Mouse (Mus musculus): ENCODE measurements at regions not wholly inside any gene's neighbourhood (a gene's known extent, or its start where the extent isn't known, plus 50 kb on each side); places are given as distances from the start of the nearest gene placed in this dataset.
"Not testable (repeated sequence)": the region's sequence is repeated elsewhere in the genome, so short reads cannot be mapped to it uniquely, and the experiment has no call there.

- no peak for DNase-seq (ENCODE audit: low read depth, low spot score)
These were observed 169.1 kb upstream of the Col8a1 start for GRCm38 (mm10) chr16:57923447-57924129.

GRCm38 (mm10) chr16:57924130-57924495, 169.6 kb upstream of the Col8a1 start:
- DNase-seq (ENCODE audit: low read depth, low spot score) = no peak

- DNase-seq (ENCODE audit: low read depth, low spot score) = no peak
These were observed 173.3 kb upstream of the Col8a1 start for GRCm38 (mm10) chr16:57927816-57928215.

- DNase-seq (ENCODE audit: low read depth, low spot score) = no peak
These were observed 173.8 kb upstream of the Col8a1 start for GRCm38 (mm10) chr16:57928301-57928700.

- DNase-seq (ENCODE audit: low read depth, low spot score) = no peak
These were observed 174.7 kb upstream of the Col8a1 start for GRCm38 (mm10) chr16:57929151-57929764.

- DNase-seq (ENCODE audit: low read depth, low spot score) = no peak
These were observed 190.9 kb upstream of the Col8a1 start for GRCm38 (mm10) chr16:57945404-57945803.

GRCm38 (mm10) chr16:57947309-57947708, 192.8 kb upstream of the Col8a1 start:
- peak; percentile 16 for DNase-seq (ENCODE audit: low read depth, low spot score)

GRCm38 (mm10) chr16:57949680-57950079, 195.1 kb upstream of the Col8a1 start:
- DNase-seq (ENCODE audit: low read depth, low spot score) = no peak

GRCm38 (mm10) chr16:57970956-57971355, 216.4 kb upstream of the Col8a1 start:
- no peak for DNase-seq (ENCODE audit: low read depth, low spot score)

- no peak for DNase-seq (ENCODE audit: low read depth, low spot score)
These were observed 229.6 kb upstream of the Col8a1 start for GRCm38 (mm10) chr16:57984111-57984510.

- DNase-seq (ENCODE audit: low read depth, low spot score) = no peak
These were observed 251.2 kb upstream of the Col8a1 start for GRCm38 (mm10) chr16:58005740-58006139.

- no peak for DNase-seq (ENCODE audit: low read depth, low spot score)
These were observed 259.0 kb upstream of the Col8a1 start for GRCm38 (mm10) chr16:58013557-58013956.

- peak; percentile 50 for DNase-seq (ENCODE audit: low read depth, low spot score)
These were observed 273.0 kb upstream of the Col8a1 start for GRCm38 (mm10) chr16:58027525-58027924.

GRCm38 (mm10) chr16:58028541-58028940, 274.0 kb upstream of the Col8a1 start:
- DNase-seq (ENCODE audit: low read depth, low spot score) = not testable (repeated sequence)

GRCm38 (mm10) chr16:58029674-58030073, 275.1 kb upstream of the Col8a1 start:
- peak; percentile 40 for DNase-seq (ENCODE audit: low read depth, low spot score)

- DNase-seq (ENCODE audit: low read depth, low spot score) = no peak
These were observed 314.2 kb upstream of the Col8a1 start for GRCm38 (mm10) chr16:58068654-58069271.

- no peak for DNase-seq (ENCODE audit: low read depth, low spot score)
These were observed 317.9 kb upstream of the Col8a1 start for GRCm38 (mm10) chr16:58072441-58072840.

- no peak for DNase-seq (ENCODE audit: low read depth, low spot score)
These were observed 307.9 kb upstream of the Dcbld2 start for GRCm38 (mm10) chr16:58100351-58100750.

GRCm38 (mm10) chr16:58110452-58110851, 297.8 kb upstream of the Dcbld2 start:
- no peak for DNase-seq (ENCODE audit: low read depth, low spot score)

GRCm38 (mm10) chr16:58126086-58126485, 282.2 kb upstream of the Dcbld2 start:
- no peak for DNase-seq (ENCODE audit: low read depth, low spot score)

GRCm38 (mm10) chr16:58136144-58136905, 271.9 kb upstream of the Dcbld2 start:
- no peak for DNase-seq (ENCODE audit: low read depth, low spot score)

- DNase-seq (ENCODE audit: low read depth, low spot score) = no peak
These were observed 271.3 kb upstream of the Dcbld2 start for GRCm38 (mm10) chr16:58136979-58137378.
